Mouse (Mus musculus) MEL (cell line): ENCODE measurements at regions not wholly inside any gene's neighbourhood (a gene's known extent, or its start where the extent isn't known, plus 50 kb on each side); places are given as distances from the start of the nearest gene placed in this dataset.

ENCODE experiments used
- CTCF ChIP-seq, 3 experiments: IDR thresholded peaks in 2 of 3; conservative IDR thresholded peaks in 1 of 3; 2 replicates each; pipeline ENCODE4 v1.5.1; 2011 to 2012; ENCODE audit warnings: low read length in 3 of 3, low read depth in 2 of 3, mild to moderate bottlenecking in 2 of 3, improper control_type of control experiment in 1 of 3, inconsistent platforms in 1 of 3, mixed read lengths in 1 of 3, moderate library complexity in 1 of 3; ENCODE audit not compliant: control insufficient read depth in 1 of 3, insufficient read depth in 1 of 3, poor library complexity in 1 of 3, severe bottlenecking in 1 of 3
- ELF1 ChIP-seq: IDR thresholded peaks from 2 replicates; pipeline ENCODE4 v1.6.1; 2014; ENCODE audit warnings: low read depth, mild to moderate bottlenecking, inconsistent platforms, low read length, improper control_type of control experiment, moderate library complexity
- ETS1 ChIP-seq: IDR thresholded peaks from 2 replicates; pipeline ENCODE4 v1.6.1; 2012; ENCODE audit warnings: low read depth, mild to moderate bottlenecking, inconsistent platforms, low read length, improper control_type of control experiment, moderate library complexity
- GABPA ChIP-seq: IDR thresholded peaks from 2 replicates; pipeline ENCODE4 v1.6.1; 2012; ENCODE audit warnings: low read depth, mild to moderate bottlenecking, inconsistent platforms, low read length, improper control_type of control experiment, moderate library complexity
- GATA1 ChIP-seq: IDR thresholded peaks from 2 replicates; pipeline ENCODE4 v1.6.1; 2011; ENCODE audit warnings: low read depth, low read length, improper control_type of control experiment
- HCFC1 ChIP-seq: IDR thresholded peaks from 2 replicates; pipeline ENCODE4 v1.6.1; 2012; ENCODE audit warnings: low read depth, mild to moderate bottlenecking, inconsistent platforms, low read length, improper control_type of control experiment, moderate library complexity
- MAFK ChIP-seq: IDR thresholded peaks from 2 replicates; pipeline ENCODE4 v1.6.1; 2011; ENCODE audit warnings: low read depth, mild to moderate bottlenecking, low read length, improper control_type of control experiment, borderline replicate concordance
- MAZ ChIP-seq: IDR thresholded peaks from 2 replicates; pipeline ENCODE4 v1.6.1; 2012; ENCODE audit warnings: low read depth, mild to moderate bottlenecking, inconsistent platforms, low read length, improper control_type of control experiment
- MYC ChIP-seq: IDR thresholded peaks from 2 replicates; pipeline ENCODE4 v1.6.1; 2011; ENCODE audit warnings: low read depth, mild to moderate bottlenecking, low read length, improper control_type of control experiment, moderate library complexity
- POLR2A ChIP-seq, 2 experiments: IDR thresholded peaks; 2 replicates each; pipeline ENCODE4 v1.6.1; 2011 to 2012; ENCODE audit warnings: low read length in 2 of 2, mild to moderate bottlenecking in 2 of 2, control low read depth in 1 of 2, improper control_type of control experiment in 1 of 2, low read depth in 1 of 2, moderate library complexity in 1 of 2; ENCODE audit not compliant: control insufficient read depth in 1 of 2, insufficient read depth in 1 of 2, poor library complexity in 1 of 2
- SIN3A ChIP-seq: IDR thresholded peaks from 2 replicates; pipeline ENCODE4 v1.6.1; 2012; ENCODE audit warnings: low read length, improper control_type of control experiment, inconsistent platforms
- TCF12 ChIP-seq: IDR thresholded peaks from 2 replicates; pipeline ENCODE4 v1.6.1; 2014; ENCODE audit warnings: low read depth, mild to moderate bottlenecking, inconsistent platforms, low read length, improper control_type of control experiment, moderate library complexity

GRCm38 (mm10) chr2:50902701-50903100 lies 246.2 kb downstream of the Rnd3 start:
- TF ChIP-seq POLR2A (IDR thresholded peaks at IDR 0.05; ENCODE audit: control insufficient read depth in 1 of 2, insufficient read depth in 1 of 2, low read depth in 1 of 2, low read length in 2 of 2, poor library complexity in 1 of 2) = no peak
- no peak for TF ChIP-seq HCFC1
- no peak for TF ChIP-seq ELF1
- no peak for TF ChIP-seq CTCF (IDR thresholded peaks at IDR 0.05 in 2 of 3, conservative IDR thresholded peaks at IDR 0.05 in 1 of 3; ENCODE audit: control insufficient read depth in 1 of 3, insufficient read depth in 1 of 3, low read depth in 2 of 3, low read length in 3 of 3, poor library complexity in 1 of 3, severe bottlenecking in 1 of 3)
- no peak for TF ChIP-seq TCF12
- TF ChIP-seq SIN3A = no peak
- TF ChIP-seq MYC = no peak
- TF ChIP-seq GATA1 = no peak
- TF ChIP-seq ETS1 = no peak
- TF ChIP-seq MAFK = no peak
- TF ChIP-seq GABPA = no peak
- no peak for TF ChIP-seq MAZ
